Mouse (Mus musculus): ENCODE data around the gene Sppl2b.

DNA sequence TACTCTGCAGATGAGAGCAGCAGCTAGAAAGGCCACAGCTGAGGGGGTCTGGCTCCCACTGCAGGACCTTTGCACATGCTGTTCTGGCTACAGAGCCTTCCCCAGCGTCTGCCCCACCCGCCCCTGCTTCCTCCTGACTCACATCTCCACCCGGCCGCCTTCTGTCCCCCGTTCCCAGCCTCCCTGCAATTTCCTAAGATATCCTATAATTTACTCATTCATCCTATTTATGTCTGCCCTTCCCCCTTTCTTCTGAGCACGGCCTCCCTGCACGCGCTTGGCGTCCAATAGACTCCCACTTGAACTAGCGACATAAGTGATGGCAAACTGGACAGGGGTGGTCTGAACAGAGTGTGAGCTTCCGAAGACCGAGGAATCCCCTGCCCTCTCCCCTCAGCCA lies 9.3 kb upstream of the Sppl2b start:
- TF ChIP-seq POLR2A (IDR thresholded peaks at IDR 0.05; ENCODE audit: borderline replicate concordance, extremely low read depth, insufficient read depth, insufficient read length, poor library complexity, severe bottlenecking) (no peak), CTCF (IDR thresholded peaks at IDR 0.05; ENCODE audit: borderline replicate concordance, extremely low read depth, insufficient read depth, insufficient read length) (no peak)
